Mouse (Mus musculus): ENCODE data around the gene Brd2. TPM values are rescaled to one million over a fixed set of nuclear protein-coding genes. Genes with fewer than 3 reads are reported as not detected.
"Not testable (repeated sequence)": the region's sequence is repeated elsewhere in the genome, so short reads cannot be mapped to it uniquely, and the experiment has no call there.

The Brd2 gene
- polyA plus RNA-seq (2016; fragmentation: Nextera tagmentation; extraction: Ambion mirVana) = 144 and 148 TPM in 2 replicates

DNA sequence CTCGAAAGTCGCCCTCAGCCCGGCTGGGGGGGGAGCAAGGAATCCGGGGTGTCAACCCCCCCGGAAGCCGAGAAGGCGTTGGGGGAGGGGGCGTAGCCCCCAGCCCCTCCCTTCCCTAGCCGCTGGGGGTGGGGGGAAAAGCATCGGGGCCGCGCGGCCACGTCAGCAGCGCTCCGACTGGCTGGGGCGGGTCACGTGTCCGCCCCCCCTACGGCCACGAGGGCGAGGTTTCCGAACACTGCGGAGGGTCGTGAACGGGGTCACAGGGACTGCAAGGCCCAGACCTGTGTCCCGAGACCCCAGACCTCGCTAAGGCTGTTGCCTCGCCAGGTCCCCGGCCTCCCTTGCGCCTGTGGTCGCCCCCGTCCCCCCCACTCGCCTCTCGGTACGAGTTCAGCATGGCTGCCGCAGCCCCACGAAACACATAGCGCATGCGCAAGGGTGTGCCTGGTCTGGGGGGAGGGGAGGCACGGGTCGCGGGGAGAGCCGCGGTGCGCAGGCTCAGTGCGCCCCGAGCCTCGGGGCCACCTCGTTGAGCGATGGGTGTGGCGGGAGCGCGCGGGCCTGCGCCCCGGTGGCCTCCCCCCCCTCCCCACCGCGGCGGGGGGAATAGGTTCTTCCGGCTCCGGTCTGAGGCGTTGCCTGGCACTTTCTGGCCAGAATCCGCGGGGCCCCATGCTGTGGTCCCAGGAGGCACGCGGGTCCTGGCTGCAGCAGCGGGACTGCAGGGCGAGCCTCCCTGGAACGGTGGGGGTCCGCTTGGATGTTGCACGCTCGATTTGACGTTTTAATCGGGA lies at the start of gene Brd2:
Brd2 (minus strand) TSS at position 447 of the 797 bp plus-strand sequence.
- Histone ChIP-seq H3K9ac (replicated peaks) (peak within 1 kb of the TSS; percentile 98), H3K9me3 (no peaks in the 10 kb centered on the region), H3K4me3 (peak within 1 kb of the TSS; percentile 99), H3K36me3 (peaks cover 6% of the 10 kb centered on the region), H3K4me1 (peaks cover 12% of the 10 kb centered on the region), H3K27me3 (peaks cover 10% of the 10 kb centered on the region), H3K27ac (replicated peaks) (peak within 1 kb of the TSS; percentile 100), H3K4me2 (replicated peaks) (peak within 1 kb of the TSS; percentile 98)
- peak; percentile 57 for ATAC-seq (ENCODE audit: low FRiP score, low read depth)
- WGBS = under 1% methylated on average over 62 of the region's 75 CpGs

GRCm38 (mm10) chr17:34170877-34171498 lies 48.6 kb upstream of the Brd2 start:
- no peak overlapping the region for H3K4me3 ChIP-seq
- H3K9me3 ChIP-seq = peaks cover 8% of the 10 kb centered on the region; the same call in 1 of the 2 replicates
- peaks cover 20% of the 10 kb centered on the region; the same call in 1 of the 2 replicates for H3K27me3 ChIP-seq
- H3K27ac ChIP-seq (replicated peaks) = no peak overlapping the region
- no peak overlapping the region for H3K4me2 ChIP-seq (replicated peaks)
- no peak overlapping the region for H3K9ac ChIP-seq (replicated peaks)
- no peak for ATAC-seq (ENCODE audit: low FRiP score, low read depth)
- H3K36me3 ChIP-seq = no peaks in the 10 kb centered on the region
- WGBS = 46% methylated on average over 13 of the region's 13 CpGs
- H3K4me1 ChIP-seq = no peaks in the 10 kb centered on the region

- Histone ChIP-seq H3K27ac (replicated peaks) (no peak overlapping the region), H3K9ac (replicated peaks) (no peak overlapping the region), H3K36me3 (no peaks in the 10 kb centered on the region), H3K4me1 (no peaks in the 10 kb centered on the region), H3K4me2 (replicated peaks) (no peak overlapping the region), H3K9me3 (peaks cover 10% of the 10 kb centered on the region; the same call in 1 of the 2 replicates), H3K4me3 (no peak overlapping the region), H3K27me3 (peaks cover 20% of the 10 kb centered on the region; the same call in 1 of the 2 replicates)
- ATAC-seq (ENCODE audit: low FRiP score, low read depth) = no peak
- WGBS = 23% methylated on average over 4 of the region's 4 CpGs
Measured at GRCm38 (mm10) chr17:34170487-34170876, 48.0 kb upstream of the Brd2 start.

DNA sequence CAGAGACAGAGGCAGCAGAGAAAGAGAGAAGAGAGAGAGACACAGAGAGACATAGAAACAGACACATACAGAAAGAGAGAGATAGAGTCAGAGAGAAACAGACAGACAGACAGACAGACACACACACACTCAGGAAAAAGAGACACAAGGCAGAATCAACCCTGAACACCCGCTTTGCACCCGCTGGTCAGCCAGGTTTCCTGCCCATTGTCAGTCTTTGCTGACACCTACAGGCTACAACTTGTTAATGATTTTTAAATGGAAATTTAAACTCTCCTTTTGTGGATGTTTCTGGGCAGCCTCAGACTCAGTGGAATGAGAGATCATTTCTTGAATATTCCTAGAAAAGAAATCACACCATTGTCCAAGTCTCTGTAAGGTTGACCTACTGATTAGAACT lies 46.8 kb upstream of the Brd2 start:
- Histone ChIP-seq H3K27ac (replicated peaks) (no peak overlapping the region), H3K4me2 (replicated peaks) (no peak overlapping the region), H3K27me3 (peaks cover 14% of the 10 kb centered on the region; the same call in 1 of the 2 replicates), H3K36me3 (no peaks in the 10 kb centered on the region), H3K4me1 (no peaks in the 10 kb centered on the region), H3K4me3 (no peak overlapping the region), H3K9me3 (peaks cover 11% of the 10 kb centered on the region; the same call in 1 of the 2 replicates), H3K9ac (replicated peaks) (no peak overlapping the region)
- 11% methylated on average over 2 of the region's 2 CpGs for WGBS
- ATAC-seq (ENCODE audit: low FRiP score, low read depth) = no peak

GRCm38 (mm10) chr17:34165033-34165730 lies 42.7 kb upstream of the Brd2 start:
- no peak overlapping the region for H3K4me2 ChIP-seq (replicated peaks)
- H3K27ac ChIP-seq (replicated peaks) = no peak overlapping the region
- peaks cover 13% of the 10 kb centered on the region; the same call in 1 of the 2 replicates for H3K27me3 ChIP-seq
- no peaks in the 10 kb centered on the region for H3K36me3 ChIP-seq
- H3K4me1 ChIP-seq = no peaks in the 10 kb centered on the region
- 86% methylated on average over 6 of the region's 6 CpGs for WGBS
- H3K9me3 ChIP-seq = 0 out of 2 replicates have a peak, but pooled peaks cover 4% of the 10 kb centered on the region
- ATAC-seq (ENCODE audit: low FRiP score, low read depth) = no peak
- H3K9ac ChIP-seq (replicated peaks) = no peak overlapping the region
- no peak overlapping the region for H3K4me3 ChIP-seq

DNA sequence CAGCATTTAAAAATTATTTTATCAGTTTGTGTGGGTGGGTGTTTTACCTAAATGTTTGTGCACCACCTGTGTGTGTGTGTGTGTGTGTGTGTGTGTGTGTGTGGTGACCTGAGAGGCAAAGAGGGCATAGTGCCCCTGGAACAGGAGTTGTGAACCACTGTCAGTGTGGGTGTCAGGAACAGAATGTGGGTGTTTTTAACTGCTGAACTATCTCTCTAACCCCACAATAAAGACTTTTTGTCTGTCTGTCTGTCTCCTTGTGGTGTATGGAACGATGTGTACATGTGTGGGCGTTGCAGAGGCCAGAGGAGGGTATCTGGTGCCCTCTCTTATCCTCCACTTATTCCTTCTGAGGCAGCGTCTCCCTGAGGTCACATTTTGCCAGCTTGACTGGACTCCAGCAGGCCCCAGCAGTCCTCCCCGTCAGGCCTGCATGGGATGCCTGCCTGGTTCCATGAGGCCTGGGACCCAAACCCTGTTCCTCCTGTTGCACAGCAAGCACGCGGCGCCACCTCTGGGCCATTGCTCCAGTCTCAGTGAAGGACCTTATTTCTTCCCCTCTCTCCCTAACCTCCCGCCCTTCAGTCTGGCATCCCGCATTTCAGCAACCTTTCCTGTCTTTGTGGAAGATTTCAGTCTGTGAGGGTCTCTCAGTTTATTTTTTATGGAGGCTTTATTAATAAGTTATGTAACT lies 41.9 kb upstream of the Brd2 start:
- H3K4me2 ChIP-seq (replicated peaks) = no peak overlapping the region
- H3K27ac ChIP-seq (replicated peaks) = no peak overlapping the region
- peaks cover 13% of the 10 kb centered on the region; the same call in 1 of the 2 replicates for H3K27me3 ChIP-seq
- H3K36me3 ChIP-seq = no peaks in the 10 kb centered on the region
- ATAC-seq (ENCODE audit: low FRiP score, low read depth) = no peak
- H3K4me3 ChIP-seq = no peak overlapping the region
- H3K4me1 ChIP-seq = no peaks in the 10 kb centered on the region
- 40% methylated on average over 9 of the region's 9 CpGs for WGBS
- 0 out of 2 replicates have a peak, but pooled peaks cover 4% of the 10 kb centered on the region for H3K9me3 ChIP-seq
- no peak overlapping the region for H3K9ac ChIP-seq (replicated peaks)

DNA sequence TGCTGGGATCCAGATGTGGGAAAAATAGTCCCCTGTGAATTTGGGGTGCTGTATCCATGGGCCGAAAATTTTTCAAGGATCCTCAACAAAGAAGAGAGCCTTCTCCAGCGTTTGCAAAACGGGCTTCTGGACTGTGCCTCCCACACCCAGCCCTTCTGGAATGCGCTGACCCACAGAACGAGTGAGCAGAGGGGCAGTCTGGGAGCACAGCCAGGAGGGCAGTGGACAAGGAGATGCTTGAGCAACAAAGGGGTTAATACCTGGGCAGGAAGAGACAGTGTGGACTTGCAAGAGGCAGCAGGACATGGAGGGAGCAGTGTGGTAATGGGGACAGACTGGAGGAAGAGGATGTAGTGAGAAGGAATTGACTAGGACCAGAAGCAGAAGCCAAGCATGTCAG lies 33.1 kb upstream of the Brd2 start:
- 63% methylated on average over 5 of the region's 5 CpGs for WGBS
- H3K9ac ChIP-seq (replicated peaks) = no peak overlapping the region
- no peak overlapping the region for H3K4me2 ChIP-seq (replicated peaks)
- no peaks in the 10 kb centered on the region for H3K9me3 ChIP-seq
- no peak overlapping the region for H3K4me3 ChIP-seq
- H3K36me3 ChIP-seq = no peaks in the 10 kb centered on the region
- ATAC-seq (ENCODE audit: low FRiP score, low read depth) = no peak
- H3K27me3 ChIP-seq = 0 out of 2 replicates have a peak, but pooled peaks cover 6% of the 10 kb centered on the region
- no peaks in the 10 kb centered on the region for H3K4me1 ChIP-seq
- no peak overlapping the region for H3K27ac ChIP-seq (replicated peaks)

DNA sequence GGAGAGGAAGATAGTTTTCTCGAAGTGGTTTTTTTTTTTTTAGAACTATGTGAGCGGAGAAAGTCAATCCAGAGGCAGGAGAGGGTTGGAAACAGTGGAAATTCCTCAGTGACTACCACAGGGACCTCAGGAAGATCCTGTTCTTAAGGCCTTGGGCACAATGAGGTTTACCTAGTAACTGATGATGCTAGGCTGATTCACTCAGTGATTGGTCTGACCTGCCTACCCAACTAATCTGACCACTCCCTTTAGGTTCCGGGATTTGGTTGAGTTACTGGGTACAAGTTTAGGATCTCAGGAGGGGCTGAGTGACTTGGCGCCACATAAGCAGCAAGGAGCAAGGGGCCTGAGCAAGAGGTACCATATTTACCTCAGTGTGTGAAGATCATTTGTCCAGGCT lies 30.5 kb upstream of the Brd2 start, which contains the start of gene H2-DMb1:
H2-DMb1 (plus strand) TSS at position 150 of the 400 bp plus-strand sequence.
- no peak within 1 kb of the TSS for H3K4me2 ChIP-seq (replicated peaks)
- no peak within 1 kb of the TSS for H3K27ac ChIP-seq (replicated peaks)
- 67% methylated on average over 4 of the region's 4 CpGs for WGBS
- H3K4me1 ChIP-seq = no peaks in the 10 kb centered on the region
- ATAC-seq (ENCODE audit: low FRiP score, low read depth) = no peak
- H3K36me3 ChIP-seq = no peaks in the 10 kb centered on the region
- H3K27me3 ChIP-seq = 0 out of 2 replicates have a peak, but pooled peaks cover 3% of the 10 kb centered on the region
- no peak within 1 kb of the TSS for H3K9ac ChIP-seq (replicated peaks)
- no peak within 1 kb of the TSS for H3K4me3 ChIP-seq
- H3K9me3 ChIP-seq = no peaks in the 10 kb centered on the region

DNA sequence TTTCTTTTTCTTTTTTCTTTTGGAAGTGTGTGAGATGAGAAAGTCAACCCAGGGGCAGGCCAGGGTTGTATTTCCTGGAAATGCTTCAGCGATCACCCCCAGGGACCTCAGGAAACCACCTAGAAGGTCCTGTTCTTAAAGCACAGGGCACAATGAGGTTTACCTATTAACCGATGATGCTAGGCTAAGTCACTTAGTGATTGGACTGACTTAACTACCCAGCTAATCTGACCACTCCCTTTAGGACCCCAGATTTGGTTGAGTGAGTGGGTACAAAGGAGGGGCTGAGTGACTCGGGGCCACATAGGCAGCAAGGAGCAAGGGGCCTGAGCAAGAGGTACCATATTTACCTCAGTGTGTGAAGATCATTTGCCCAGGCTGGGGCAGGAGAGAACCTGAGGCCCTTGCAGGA lies 22.5 kb upstream of the Brd2 start:
- H3K4me3 ChIP-seq = no peak overlapping the region
- no peaks in the 10 kb centered on the region for H3K36me3 ChIP-seq
- no peaks in the 10 kb centered on the region for H3K9me3 ChIP-seq
- no peak overlapping the region for H3K4me2 ChIP-seq (replicated peaks)
- peaks cover 23% of the 10 kb centered on the region for H3K27me3 ChIP-seq
- no peak overlapping the region for H3K9ac ChIP-seq (replicated peaks)
- no peak for ATAC-seq (ENCODE audit: low FRiP score, low read depth)
- H3K27ac ChIP-seq (replicated peaks) = no peak overlapping the region
- 81% methylated on average over 3 of the region's 3 CpGs for WGBS
- H3K4me1 ChIP-seq = 0 out of 2 replicates have a peak, but pooled peaks cover 3% of the 10 kb centered on the region

DNA sequence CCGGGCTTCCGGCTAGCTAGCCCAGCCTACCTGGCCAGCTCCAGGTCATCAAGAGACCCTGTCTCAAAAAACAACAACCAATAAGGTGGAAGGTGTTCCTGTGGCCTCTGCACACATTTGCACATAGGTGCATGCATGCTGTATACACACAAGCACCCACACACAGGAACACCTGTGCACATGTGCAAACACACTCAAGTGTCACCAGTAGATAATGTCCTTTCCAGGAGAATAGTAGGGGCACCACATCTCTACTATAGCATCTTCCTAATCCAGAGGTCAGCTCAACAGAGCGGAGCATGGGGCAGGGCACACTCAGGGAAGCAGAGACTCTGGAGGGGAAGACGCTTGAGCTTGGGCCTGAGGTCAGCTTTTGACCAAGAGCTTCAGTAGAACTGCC lies 21.8 kb upstream of the Brd2 start:
- not testable (repeated sequence) for H3K4me3 ChIP-seq; H3K9ac ChIP-seq (replicated peaks); H3K27ac ChIP-seq (replicated peaks); H3K4me1 ChIP-seq; ATAC-seq (ENCODE audit: low FRiP score, low read depth); H3K36me3 ChIP-seq; H3K4me2 ChIP-seq (replicated peaks); H3K9me3 ChIP-seq
- 93% methylated on average over 4 of the region's 4 CpGs for WGBS
- H3K27me3 ChIP-seq = peaks cover 30% of the 10 kb centered on the region

- Histone ChIP-seq H3K4me3 (no peak overlapping the region), H3K4me1 (peaks cover 15% of the 10 kb centered on the region), H3K27ac (replicated peaks) (no peak overlapping the region), H3K27me3 (peaks cover 37% of the 10 kb centered on the region), H3K36me3 (no peaks in the 10 kb centered on the region), H3K4me2 (replicated peaks) (no peak overlapping the region), H3K9ac (replicated peaks) (no peak overlapping the region), H3K9me3 (no peaks in the 10 kb centered on the region)
- WGBS = 60% methylated on average over 4 of the region's 5 CpGs
- ATAC-seq (ENCODE audit: low FRiP score, low read depth) = no peak
Measured at GRCm38 (mm10) chr17:34143461-34143860, 21.0 kb upstream of the Brd2 start.
